Mouse (Mus musculus): ENCODE measurements around the gene Rbck1.

DNA sequence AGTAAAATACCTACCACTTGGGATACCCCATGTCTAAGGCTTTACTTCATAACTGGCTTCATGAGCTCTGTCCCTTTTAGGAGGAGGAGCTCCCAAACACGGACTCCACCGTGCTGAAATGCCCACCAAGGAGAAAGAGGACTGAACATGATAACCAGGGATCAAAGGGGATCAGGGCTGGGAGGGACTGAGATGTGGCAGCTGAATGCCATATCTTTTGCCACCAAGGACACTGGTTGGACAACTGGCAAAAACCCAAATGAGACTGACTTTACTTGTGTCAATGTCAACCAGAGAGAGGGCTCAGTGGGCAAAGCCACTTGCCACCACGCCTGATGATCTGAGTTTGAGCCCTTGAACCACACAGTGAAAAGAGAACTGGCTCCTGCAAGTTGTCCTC is 7.6 kb downstream of the Rbck1 start:
- TF ChIP-seq CTCF (IDR thresholded peaks at IDR 0.05) (no peak), POLR2A (IDR thresholded peaks at IDR 0.05; ENCODE audit: insufficient read depth, low read depth, low read length) (no peak)
